Mouse (Mus musculus): ENCODE measurements at regions not wholly inside any gene's neighbourhood (a gene's known extent, or its start where the extent isn't known, plus 50 kb on each side); places are given as distances from the start of the nearest gene placed in this dataset.
A peak's percentile ranks its signal among the peaks of the same experiment; 100 is the strongest.

DNA sequence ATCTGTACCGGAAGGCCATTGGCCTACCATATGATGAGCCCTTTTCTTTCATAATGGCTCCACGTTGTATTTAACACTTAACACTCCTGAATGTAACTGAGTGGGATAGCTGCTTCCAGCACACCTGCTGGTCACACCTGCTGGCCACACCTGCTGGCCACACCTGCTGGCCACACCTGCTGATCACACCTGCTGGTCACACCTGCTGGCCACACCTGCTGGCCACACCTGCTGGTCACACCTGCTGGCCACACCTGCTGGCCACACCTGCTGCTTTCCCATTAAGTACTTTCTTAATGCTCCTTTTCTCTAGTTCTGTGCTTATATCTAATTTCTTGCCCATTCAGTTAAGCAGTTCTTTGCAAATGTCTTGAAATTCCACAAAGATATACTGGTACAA lies 157.4 kb upstream of the Slc30a5 start:
- H3K4me3 ChIP-seq: no peak overlapping the region
- 80% methylated on average over 2 of the region's 2 CpGs for WGBS
- no peak for ATAC-seq (ENCODE audit: low FRiP score, low read depth)
- H3K27me3 ChIP-seq: no peaks in the 10 kb centered on the region
- no peak overlapping the region for H3K4me2 ChIP-seq
- no peaks in the 10 kb centered on the region for H3K36me3 ChIP-seq
- H3K9ac ChIP-seq: no peak overlapping the region
- no peaks in the 10 kb centered on the region for H3K4me1 ChIP-seq (replicated peaks)
- no peak overlapping the region for H3K27ac ChIP-seq (replicated peaks)
- no peaks in the 10 kb centered on the region for H3K9me3 ChIP-seq

DNA sequence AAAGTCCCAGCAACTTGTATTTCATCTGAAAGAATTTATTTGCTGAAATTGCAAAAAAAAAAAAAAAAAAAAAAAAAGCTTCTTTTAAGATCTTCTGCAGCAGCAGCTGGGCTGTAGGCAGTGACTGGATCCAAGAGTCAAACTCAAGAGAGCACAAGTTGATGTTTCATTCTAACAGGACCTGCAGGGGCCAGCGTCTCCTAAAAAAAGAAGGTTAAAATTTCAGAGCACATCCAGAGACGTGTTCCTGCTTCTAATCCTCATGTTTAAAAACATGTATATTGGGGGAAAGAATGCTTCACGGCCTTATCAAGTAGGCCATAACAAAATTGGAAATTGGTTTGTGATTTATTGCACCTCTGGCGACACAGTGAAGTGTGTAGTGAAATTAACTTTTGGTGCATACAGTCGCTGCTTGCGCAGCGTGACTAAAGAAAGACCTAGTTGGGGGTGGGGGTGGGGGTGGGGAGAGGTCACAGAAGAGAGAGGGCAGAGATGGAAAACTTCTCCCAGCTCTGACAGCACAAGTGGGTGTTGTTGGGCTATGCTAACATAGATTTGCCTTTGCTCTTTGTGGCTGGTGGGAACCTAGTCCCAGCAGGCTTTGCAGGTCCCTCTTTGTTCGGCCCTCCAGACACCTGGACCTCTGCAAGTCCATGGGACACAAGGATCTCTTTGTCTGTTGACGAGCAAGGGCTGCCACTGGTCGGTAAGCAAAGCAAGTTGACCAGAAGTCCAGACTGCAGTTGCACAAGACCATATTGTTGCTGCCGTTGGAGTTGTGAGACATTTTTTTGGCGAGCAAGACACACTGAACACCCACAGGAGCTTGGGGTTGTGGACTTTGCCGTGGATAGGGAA lies 155.7 kb upstream of the Slc30a5 start:
- Histone ChIP-seq H3K36me3 (no peaks in the 10 kb centered on the region), H3K9me3 (no peaks in the 10 kb centered on the region), H3K27ac (replicated peaks) (no peak overlapping the region), H3K9ac (no peak overlapping the region), H3K4me3 (no peak overlapping the region), H3K4me2 (no peak overlapping the region), H3K4me1 (replicated peaks) (no peaks in the 10 kb centered on the region), H3K27me3 (no peaks in the 10 kb centered on the region)
- WGBS: 64% methylated on average over 13 of the region's 13 CpGs
- ATAC-seq (ENCODE audit: low FRiP score, low read depth): peak; percentile 42; the same call in 1 of the 2 replicates

DNA sequence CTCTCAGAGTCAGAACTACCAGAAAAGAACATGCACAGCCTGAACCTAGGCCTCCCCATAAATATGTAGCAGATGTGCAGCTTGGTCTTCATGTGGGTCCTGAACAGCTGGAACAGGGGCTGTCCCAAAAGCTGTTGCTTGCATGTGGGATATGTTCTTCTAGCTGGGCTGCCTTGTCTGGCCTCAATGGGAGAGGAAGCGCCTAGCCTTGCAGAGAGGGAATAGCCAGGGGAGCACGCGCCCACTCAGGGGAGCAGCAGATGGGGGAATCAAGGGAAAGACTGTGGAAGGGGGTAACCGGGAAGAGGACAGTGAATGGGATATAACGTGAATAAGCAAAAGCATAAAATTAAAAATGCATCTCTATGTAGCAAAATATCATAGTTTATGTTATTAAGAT lies 154.9 kb upstream of the Slc30a5 start:
- Histone ChIP-seq H3K27me3 (no peaks in the 10 kb centered on the region), H3K4me2 (no peak overlapping the region), H3K36me3 (no peaks in the 10 kb centered on the region), H3K9ac (no peak overlapping the region), H3K4me1 (replicated peaks) (no peaks in the 10 kb centered on the region), H3K9me3 (no peaks in the 10 kb centered on the region), H3K27ac (replicated peaks) (no peak overlapping the region), H3K4me3 (no peak overlapping the region)
- ATAC-seq (ENCODE audit: low FRiP score, low read depth): no peak
- 94% methylated on average over 5 of the region's 5 CpGs for WGBS

DNA sequence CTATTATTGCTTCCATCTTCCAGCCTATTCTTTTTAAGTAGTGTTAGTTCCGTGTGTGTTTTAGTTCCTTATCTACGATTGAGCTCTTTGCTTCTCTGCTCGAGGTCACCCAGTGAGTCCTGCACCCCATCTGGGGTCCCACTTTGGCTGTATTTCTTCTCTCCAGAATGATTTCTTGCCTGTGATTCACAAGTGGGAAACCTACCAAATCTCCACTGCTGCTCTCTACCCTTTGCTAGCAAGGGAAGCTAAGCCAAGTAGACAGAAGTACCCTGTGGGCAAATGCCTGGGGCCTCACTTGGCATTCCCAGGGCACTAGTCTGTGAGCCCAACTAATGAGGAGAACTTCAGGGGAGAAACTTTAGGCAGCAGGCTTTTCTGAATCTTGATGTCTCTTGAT lies 142.5 kb upstream of the Slc30a5 start:
- H3K36me3 ChIP-seq: no peaks in the 10 kb centered on the region
- H3K4me1 ChIP-seq (replicated peaks): no peaks in the 10 kb centered on the region
- no peak for ATAC-seq (ENCODE audit: low FRiP score, low read depth)
- 84% methylated on average over 3 of the region's 3 CpGs for WGBS
- no peak overlapping the region for H3K4me3 ChIP-seq
- H3K27ac ChIP-seq (replicated peaks): no peak overlapping the region
- H3K9me3 ChIP-seq: no peaks in the 10 kb centered on the region
- H3K27me3 ChIP-seq: no peaks in the 10 kb centered on the region
- no peak overlapping the region for H3K9ac ChIP-seq
- H3K4me2 ChIP-seq: no peak overlapping the region

DNA sequence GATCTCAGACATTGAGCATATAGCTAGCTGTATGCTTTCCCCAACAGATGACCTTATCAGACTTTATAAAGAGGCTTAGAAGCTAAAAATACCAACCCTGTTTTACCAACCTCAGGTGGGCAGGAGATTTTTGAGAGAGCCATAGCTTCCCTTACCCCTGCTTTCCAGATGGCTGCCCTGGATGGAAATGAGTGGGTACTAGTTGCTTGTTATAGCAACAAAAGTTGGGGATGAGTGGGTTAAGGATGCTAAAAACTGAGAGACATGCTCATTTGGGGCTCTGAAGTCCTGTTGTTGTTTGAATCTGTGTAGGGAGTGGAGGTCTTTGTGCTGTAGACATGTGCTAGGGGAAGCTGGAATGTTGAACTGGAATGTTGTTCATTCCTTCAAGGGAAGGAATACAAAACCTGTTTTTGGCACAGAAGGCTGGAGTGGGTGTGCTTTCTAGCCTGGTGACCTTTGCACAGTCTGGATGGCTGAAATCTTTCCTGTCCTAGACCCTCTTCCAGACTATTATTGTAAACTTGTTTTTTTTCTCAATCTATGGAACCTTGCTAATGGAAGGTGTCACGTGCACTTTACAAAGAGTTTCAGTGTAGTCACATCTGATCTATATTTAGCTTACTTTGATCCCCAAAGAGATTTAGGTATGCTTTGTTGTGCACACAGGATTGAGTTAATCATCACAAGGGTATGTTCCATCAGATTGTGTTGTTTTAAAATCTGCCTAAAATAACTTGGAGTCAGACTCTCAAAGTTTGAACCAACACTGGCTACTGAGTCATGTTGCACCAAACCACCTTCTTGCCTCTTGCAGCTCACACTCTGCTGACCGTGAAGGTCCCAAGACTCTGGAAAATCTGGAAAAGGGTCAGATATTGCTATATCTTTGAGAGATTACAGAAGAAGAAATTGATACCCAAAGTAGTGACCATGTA lies 138.1 kb upstream of the Slc30a5 start:
- Histone ChIP-seq H3K27ac (replicated peaks) (no peak overlapping the region), H3K9ac (no peak overlapping the region), H3K4me2 (no peak overlapping the region), H3K36me3 (no peaks in the 10 kb centered on the region), H3K27me3 (no peaks in the 10 kb centered on the region), H3K4me3 (no peak overlapping the region), H3K9me3 (no peaks in the 10 kb centered on the region), H3K4me1 (replicated peaks) (no peaks in the 10 kb centered on the region)
- WGBS: 86% methylated on average over 2 of the region's 2 CpGs
- no peak for ATAC-seq (ENCODE audit: low FRiP score, low read depth)

DNA sequence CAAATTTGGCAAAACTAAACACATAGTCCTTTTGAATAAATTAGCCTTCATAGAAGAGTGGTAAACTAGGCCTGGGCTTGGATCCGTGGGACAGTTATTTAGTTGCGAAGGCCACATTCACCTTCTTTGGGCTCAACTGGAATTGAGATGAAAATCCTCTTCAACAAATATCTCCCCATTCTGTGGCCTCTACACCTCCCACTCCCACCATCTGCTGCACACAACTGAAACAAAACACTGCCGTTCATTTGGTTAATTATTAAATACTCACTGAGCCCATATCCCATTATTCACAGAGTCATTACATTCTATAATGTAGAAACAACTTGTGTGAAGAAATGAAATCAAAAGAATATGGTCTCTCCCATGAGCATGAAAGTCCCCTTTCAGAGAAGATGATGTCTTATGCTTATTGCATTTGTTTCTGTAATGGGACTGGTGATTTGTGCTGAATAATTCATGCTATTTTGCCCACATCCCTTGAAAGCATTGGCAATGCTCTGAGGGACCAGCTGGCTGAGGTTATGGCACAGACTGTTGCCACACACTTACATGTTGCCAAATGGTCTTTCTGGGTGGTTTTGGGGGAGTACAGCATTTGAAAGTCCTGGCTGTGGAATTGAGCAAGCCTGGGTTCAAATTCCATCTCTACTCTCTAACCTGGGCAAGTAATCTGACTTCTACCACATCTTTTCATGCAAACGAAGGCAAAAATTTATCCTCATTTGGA lies 129.7 kb upstream of the Slc30a5 start:
- no peak overlapping the region for H3K4me2 ChIP-seq
- no peaks in the 10 kb centered on the region for H3K9me3 ChIP-seq
- H3K36me3 ChIP-seq: no peaks in the 10 kb centered on the region
- no peak overlapping the region for H3K4me3 ChIP-seq
- H3K27ac ChIP-seq (replicated peaks): no peak overlapping the region
- ATAC-seq (ENCODE audit: low FRiP score, low read depth): 0 out of 2 replicates have a peak, but pooled peaks have one; percentile 42
- H3K9ac ChIP-seq: no peak overlapping the region
- WGBS: 68% methylated on average over 4 of the region's 4 CpGs
- H3K27me3 ChIP-seq: no peaks in the 10 kb centered on the region
- no peaks in the 10 kb centered on the region for H3K4me1 ChIP-seq (replicated peaks)

DNA sequence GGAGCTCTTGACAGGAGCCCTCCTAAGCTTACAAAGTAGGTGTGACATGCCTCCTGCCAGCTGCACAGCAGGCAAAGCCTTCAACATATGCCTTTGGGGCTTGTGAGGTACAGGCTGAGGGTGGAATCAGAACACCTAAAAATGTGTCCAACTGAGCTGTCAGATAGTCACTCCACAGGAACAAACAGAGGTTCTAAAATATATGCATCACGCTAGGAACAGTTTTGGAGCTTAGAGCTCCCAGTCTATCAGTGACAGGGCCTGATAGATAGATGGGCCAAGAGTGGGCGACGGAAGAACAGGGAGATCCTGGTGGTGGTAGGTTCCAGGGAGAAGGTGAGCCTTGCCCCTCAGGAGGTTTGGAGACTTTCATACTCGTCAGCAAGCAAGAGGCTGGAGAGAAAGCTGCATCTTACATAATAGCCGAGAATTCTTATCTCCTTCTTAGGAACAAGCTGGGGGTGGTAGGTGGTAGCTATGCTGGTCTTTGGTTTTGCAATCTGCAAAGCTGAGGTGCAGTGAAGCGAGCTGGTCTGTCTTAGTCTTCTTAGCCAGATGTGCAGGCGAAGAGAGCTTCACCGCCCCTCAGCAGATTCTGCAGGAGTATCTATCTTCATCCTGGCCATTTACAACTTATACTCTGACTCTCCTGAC lies 121.5 kb upstream of the Slc30a5 start:
- H3K4me1 ChIP-seq (replicated peaks): peaks cover 10% of the 10 kb centered on the region
- no peak overlapping the region for H3K4me2 ChIP-seq
- 77% methylated on average over 8 of the region's 8 CpGs for WGBS
- H3K27me3 ChIP-seq: no peaks in the 10 kb centered on the region
- no peak overlapping the region for H3K4me3 ChIP-seq
- ATAC-seq (ENCODE audit: low FRiP score, low read depth): no peak
- no peaks in the 10 kb centered on the region for H3K36me3 ChIP-seq
- no peak overlapping the region for H3K9ac ChIP-seq
- H3K27ac ChIP-seq (replicated peaks): no peak overlapping the region
- no peaks in the 10 kb centered on the region for H3K9me3 ChIP-seq

DNA sequence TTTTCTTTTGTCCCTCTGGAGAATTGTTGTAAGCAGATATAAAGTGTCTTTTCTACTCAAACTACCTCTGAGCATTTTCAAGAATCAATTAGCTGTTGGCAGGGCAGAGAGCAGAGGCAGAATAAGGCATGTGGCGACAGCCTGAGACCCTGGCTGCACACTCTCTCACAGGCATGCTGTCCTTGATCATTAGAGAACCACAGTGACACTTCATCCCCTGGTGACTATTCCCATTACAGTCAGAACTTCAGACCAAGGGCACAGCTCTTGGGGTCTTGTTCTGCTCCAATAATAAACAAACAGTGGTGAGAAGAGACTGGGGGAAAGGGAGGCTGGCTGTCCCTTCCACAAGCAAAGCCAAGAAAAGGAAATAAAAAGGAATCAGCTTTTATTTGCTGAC lies 120.9 kb upstream of the Slc30a5 start:
- 24% methylated on average over 1 of the region's 1 CpGs for WGBS
- no peaks in the 10 kb centered on the region for H3K27me3 ChIP-seq

DNA sequence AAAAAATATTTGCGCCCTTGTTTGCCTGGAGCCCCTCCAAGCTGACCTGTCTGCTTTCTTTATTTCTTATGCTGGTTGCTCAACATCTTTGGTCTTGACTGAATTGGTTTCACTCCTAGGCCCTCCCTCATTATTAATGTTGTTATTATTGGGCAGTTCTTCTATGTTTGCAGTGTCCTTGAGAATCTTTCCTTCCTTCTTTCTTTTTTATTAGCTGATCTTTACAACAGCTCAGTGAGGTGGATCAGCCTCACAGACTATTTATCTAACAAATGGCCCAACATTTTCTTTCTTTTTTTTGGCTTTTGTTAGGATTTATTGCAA lies 117.9 kb upstream of the Slc30a5 start:
- no peak for ATAC-seq (ENCODE audit: low FRiP score, low read depth)
- H3K27ac ChIP-seq (replicated peaks): no peak overlapping the region

More for the DNA sequence above, 120.9 kb upstream of the Slc30a5 start:
- Histone ChIP-seq H3K4me1 (replicated peaks) (peaks cover 10% of the 10 kb centered on the region), H3K9me3 (no peaks in the 10 kb centered on the region), H3K4me3 (no peak overlapping the region), H3K4me2 (no peak overlapping the region), H3K36me3 (no peaks in the 10 kb centered on the region), H3K27ac (replicated peaks) (no peak overlapping the region), H3K9ac (no peak overlapping the region)
- ATAC-seq (ENCODE audit: low FRiP score, low read depth): no peak

DNA sequence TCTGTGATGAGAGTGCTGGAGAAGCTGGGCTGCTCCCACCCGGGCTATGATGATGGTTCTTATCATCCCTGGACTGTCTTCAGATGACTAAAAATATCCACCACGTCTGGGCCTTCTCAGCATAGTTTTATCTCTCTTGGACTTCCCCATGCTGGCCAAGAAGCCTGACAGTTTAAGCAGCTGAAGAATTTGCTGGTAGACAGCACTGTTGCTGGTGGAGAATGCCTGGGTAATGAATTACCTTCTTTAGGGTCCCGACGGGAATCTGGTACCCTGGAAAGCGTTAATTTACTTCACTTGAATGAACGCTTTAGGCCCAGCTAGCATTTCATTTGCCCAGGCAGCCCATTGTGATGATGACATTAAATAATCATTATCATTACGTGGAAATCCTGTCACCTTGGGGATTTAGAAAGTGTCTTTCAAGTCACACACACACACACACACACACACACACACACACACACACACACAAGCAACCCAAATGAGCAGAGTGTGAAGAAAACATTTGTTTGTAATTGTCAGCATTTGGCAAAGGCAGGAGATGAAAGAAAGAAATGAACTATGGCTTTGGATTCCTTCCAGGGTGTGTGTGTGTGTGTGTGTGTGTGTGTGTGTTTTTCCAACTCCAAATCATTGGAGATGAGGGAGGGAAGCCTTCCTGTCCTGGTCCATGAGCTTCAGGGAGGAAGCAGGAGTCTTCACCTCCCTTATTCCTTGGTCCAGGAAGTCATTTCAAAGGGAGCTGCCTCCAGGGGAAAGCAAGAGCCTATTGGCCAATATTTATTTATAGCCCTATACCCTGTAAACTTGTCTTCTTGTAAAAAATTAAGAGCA lies 117.3 kb upstream of the Slc30a5 start:
- Histone ChIP-seq H3K36me3 (no peaks in the 10 kb centered on the region), H3K27me3 (no peaks in the 10 kb centered on the region), H3K4me2 (no peak overlapping the region), H3K4me3 (no peak overlapping the region), H3K9ac (no peak overlapping the region), H3K9me3 (no peaks in the 10 kb centered on the region), H3K27ac (replicated peaks) (no peak overlapping the region), H3K4me1 (replicated peaks) (peaks cover 10% of the 10 kb centered on the region)
- peak; percentile 66; the same call in 1 of the 2 replicates for ATAC-seq (ENCODE audit: low FRiP score, low read depth)
- 30% methylated on average over 7 of the region's 7 CpGs for WGBS

More for the DNA sequence above, 117.9 kb upstream of the Slc30a5 start:
- Histone ChIP-seq H3K27me3 (no peaks in the 10 kb centered on the region), H3K4me2 (no peak overlapping the region), H3K9ac (no peak overlapping the region), H3K4me1 (replicated peaks) (peaks cover 10% of the 10 kb centered on the region), H3K36me3 (no peaks in the 10 kb centered on the region), H3K9me3 (no peaks in the 10 kb centered on the region), H3K4me3 (no peak overlapping the region)
- WGBS: 90% methylated on average over 1 of the region's 1 CpGs
